Mouse (Mus musculus): ENCODE data around the gene Copb2.

GRCm38 (mm10) chr9:98628480-98628879, 65.0 kb downstream of the Copb2 start:
- no peak for TF ChIP-seq TAL1 (IDR thresholded peaks at IDR 0.05; ENCODE audit: low read length)
- TF ChIP-seq GATA1 (IDR thresholded peaks at IDR 0.05; ENCODE audit: low read length), result no peak
